Mouse (Mus musculus) forebrain, embryonic 12.5 days (tissue): ENCODE data around the gene Tac4. TPM values are rescaled to one million over a fixed set of nuclear protein-coding genes. Genes with fewer than 3 reads are reported as not detected.

ENCODE experiments used
- ATAC-seq: fragments of 200-750 bp; cut with Nextera tagmentation; 2 replicates; pipeline ENCODE4 v1.8.0; 2017; ENCODE audit warnings: moderate TSS enrichment; ENCODE audit not compliant: low FRiP score
- H3K27ac ChIP-seq: fragments of 300-500 bp; sonication (generic); 2 replicates; pipeline ENCODE4 v1.5.1; 2016; ENCODE audit warnings: mild to moderate bottlenecking
- H3K27me3 ChIP-seq: fragments of 300-500 bp; sonication (generic); 2 replicates; pipeline ENCODE4 v1.6.1; 2016; ENCODE audit warnings: mild to moderate bottlenecking
- H3K36me3 ChIP-seq: fragments of 300-500 bp; sonication (generic); replicated peaks from 2 replicates; pipeline ENCODE4 v1.6.1; 2016; ENCODE audit warnings: mild to moderate bottlenecking
- H3K4me1 ChIP-seq: fragments of 300-500 bp; sonication (generic); 2 replicates; pipeline ENCODE4 v1.6.1; 2016
- H3K4me2 ChIP-seq: fragments of 300-500 bp; sonication (generic); 2 replicates; pipeline ENCODE4 v1.6.1; 2016; ENCODE audit warnings: mild to moderate bottlenecking, moderate library complexity
- H3K4me3 ChIP-seq: fragments of 300-500 bp; sonication (generic); replicated peaks from 2 replicates; pipeline ENCODE4 v1.5.1; 2016; ENCODE audit warnings: mild to moderate bottlenecking
- H3K9ac ChIP-seq: fragments of 300-500 bp; sonication (generic); 2 replicates; pipeline ENCODE4 v1.6.1; 2016; ENCODE audit warnings: mild to moderate bottlenecking
- H3K9me3 ChIP-seq: fragments of 300-500 bp; sonication (generic); 2 replicates; pipeline ENCODE4 v1.6.1; 2016
- WGBS: fragments of 180-500 bp; shearing (Covaris S2); methylation state at CpG from one replicate; pipeline ENCODE4 v1.1.7; 2016; 5-methylcytosine and 5-hydroxymethylcytosine counted together
- polyA plus RNA-seq: library from polyadenylated mRNA; unstranded; fragments of >200 nt; fragmentation: Nextera tagmentation; extraction: Ambion mirVana; gene quantifications from 2 replicates; pipeline ENCODE4 v1.2.1, GENCODE M21; 2016

The Tac4 gene
- polyA plus RNA-seq, 1 experiment from 2014 or later: 0.20 TPM

- 66% methylated on average over 6 of the region's 6 CpGs for WGBS
- Histone ChIP-seq H3K4me2 (no peak overlapping the region), H3K36me3 (no peaks in the 10 kb centered on the region), H3K4me1 (peaks cover 10% of the 10 kb centered on the region), H3K9me3 (no peaks in the 10 kb centered on the region), H3K9ac (no peak overlapping the region), H3K27ac (no peak overlapping the region), H3K4me3 (no peak overlapping the region), H3K27me3 (0 out of 2 replicates have a peak, but pooled peaks cover 6% of the 10 kb centered on the region)
- ATAC-seq: no peak
Measured at GRCm38 (mm10) chr11:95242653-95243052, 18.7 kb upstream of the Tac4 start.

DNA sequence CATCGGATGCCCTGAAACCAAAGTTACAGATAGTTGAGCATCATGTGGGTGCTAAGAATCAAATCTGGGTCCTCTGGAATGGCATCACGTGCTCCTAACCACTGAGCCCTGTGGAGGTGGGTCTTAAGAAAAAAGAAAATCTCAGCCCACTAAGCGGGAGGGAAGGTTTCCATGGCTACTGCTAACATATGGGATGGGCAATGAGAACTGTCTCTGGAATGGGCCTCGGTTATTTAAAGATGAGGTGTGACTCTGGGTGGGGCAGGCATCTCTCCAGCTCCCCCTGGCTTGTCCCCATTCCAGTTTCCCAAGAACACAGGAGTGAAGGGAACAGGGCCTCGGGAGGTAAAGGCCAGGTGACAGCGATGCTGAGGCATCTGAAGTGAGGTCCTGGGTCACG lies 15.9 kb upstream of the Tac4 start:
- Histone ChIP-seq H3K9ac (no peak overlapping the region), H3K4me3 (no peak overlapping the region), H3K27me3 (peaks cover 12% of the 10 kb centered on the region; the same call in 1 of the 2 replicates), H3K9me3 (0 out of 2 replicates have a peak, but pooled peaks cover 4% of the 10 kb centered on the region), H3K27ac (no peak overlapping the region), H3K4me2 (no peak overlapping the region), H3K4me1 (peaks cover 9% of the 10 kb centered on the region), H3K36me3 (no peaks in the 10 kb centered on the region)
- no peak for ATAC-seq
- 76% methylated on average over 7 of the region's 7 CpGs for WGBS

DNA sequence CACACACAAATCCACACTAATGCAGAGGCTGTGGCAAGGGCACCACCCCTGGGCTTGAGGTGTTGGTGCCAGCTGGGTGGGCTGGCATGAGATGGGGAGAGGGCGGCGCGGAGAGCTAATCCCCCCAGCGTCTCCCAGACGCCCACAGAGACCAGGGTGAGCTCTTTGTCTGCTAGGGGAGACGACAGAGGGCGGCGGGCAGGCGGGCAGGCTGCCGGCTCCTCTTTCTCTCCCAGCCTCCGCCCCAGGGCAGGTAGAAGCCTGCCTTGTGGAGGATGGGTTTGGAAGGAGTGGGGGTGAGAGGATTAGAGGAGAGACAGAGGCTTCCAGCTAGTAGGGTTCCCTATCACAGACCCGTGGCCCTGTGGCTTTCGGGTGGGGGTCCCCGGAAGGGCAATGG lies 14.3 kb upstream of the Tac4 start:
- 22% methylated on average over 14 of the region's 14 CpGs for WGBS
- H3K36me3 ChIP-seq: no peaks in the 10 kb centered on the region
- no peak overlapping the region for H3K4me2 ChIP-seq
- H3K9me3 ChIP-seq: 0 out of 2 replicates have a peak, but pooled peaks cover 4% of the 10 kb centered on the region
- H3K27me3 ChIP-seq: peaks cover 14% of the 10 kb centered on the region; the same call in 1 of the 2 replicates
- H3K9ac ChIP-seq: peak overlapping the region; percentile 12; the same call in 1 of the 2 replicates
- no peak overlapping the region for H3K27ac ChIP-seq
- H3K4me3 ChIP-seq: no peak overlapping the region
- peaks cover 9% of the 10 kb centered on the region for H3K4me1 ChIP-seq
- ATAC-seq: no peak

DNA sequence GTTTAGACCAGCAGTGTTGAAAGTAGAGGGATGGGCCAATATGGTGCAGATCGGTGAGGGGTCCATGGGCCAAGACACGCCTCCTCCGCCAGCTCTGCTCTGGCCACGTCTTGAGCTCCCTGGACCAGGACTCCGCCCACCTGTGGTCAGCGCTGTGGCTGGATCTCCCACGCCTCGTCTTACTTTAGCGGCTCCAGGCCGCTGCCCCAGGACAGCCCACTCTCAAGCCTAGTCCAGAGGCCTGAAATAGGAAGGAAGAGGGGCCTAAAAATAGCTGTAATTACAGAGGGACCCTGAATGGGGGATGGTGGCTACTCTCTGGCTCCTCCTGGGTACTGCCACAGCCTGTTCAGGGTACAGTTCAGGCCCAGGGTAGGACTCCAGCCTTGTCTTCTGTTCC lies 11.2 kb upstream of the Tac4 start:
- H3K27me3 ChIP-seq: peaks cover 19% of the 10 kb centered on the region; the same call in 1 of the 2 replicates
- no peaks in the 10 kb centered on the region for H3K36me3 ChIP-seq
- no peak overlapping the region for H3K9ac ChIP-seq
- peaks cover 9% of the 10 kb centered on the region for H3K4me1 ChIP-seq
- H3K4me3 ChIP-seq: no peak overlapping the region
- 0 out of 2 replicates have a peak, but pooled peaks cover 4% of the 10 kb centered on the region for H3K9me3 ChIP-seq
- H3K27ac ChIP-seq: no peak overlapping the region
- no peak overlapping the region for H3K4me2 ChIP-seq
- WGBS: 54% methylated on average over 10 of the region's 10 CpGs
- ATAC-seq: no peak

DNA sequence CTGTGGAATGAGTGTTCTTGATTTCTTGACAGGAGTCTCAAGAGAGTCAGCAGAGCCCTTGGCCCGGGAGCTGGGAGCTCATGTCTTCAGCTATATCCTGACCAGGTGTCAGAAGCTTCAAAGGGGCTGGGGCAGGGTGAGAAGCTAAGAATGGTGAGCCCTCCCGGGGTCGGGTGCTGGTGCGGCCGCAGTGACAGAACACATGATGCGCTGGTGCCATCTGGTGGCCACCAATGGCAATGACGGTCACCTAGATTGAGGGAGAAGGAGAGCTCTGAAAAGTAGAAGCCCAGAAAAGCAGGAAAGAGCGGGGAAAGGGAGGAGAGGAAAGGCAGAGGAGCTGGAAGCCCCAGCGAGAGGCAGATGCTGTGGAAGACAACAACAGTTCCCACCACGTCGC lies 10.0 kb upstream of the Tac4 start:
- Histone ChIP-seq H3K9ac (no peak overlapping the region), H3K27me3 (peaks cover 22% of the 10 kb centered on the region; the same call in 1 of the 2 replicates), H3K36me3 (no peaks in the 10 kb centered on the region), H3K9me3 (0 out of 2 replicates have a peak, but pooled peaks cover 4% of the 10 kb centered on the region), H3K4me2 (no peak overlapping the region), H3K27ac (no peak overlapping the region), H3K4me3 (no peak overlapping the region), H3K4me1 (peaks cover 9% of the 10 kb centered on the region)
- no peak for ATAC-seq
- 3% methylated on average over 11 of the region's 11 CpGs for WGBS

DNA sequence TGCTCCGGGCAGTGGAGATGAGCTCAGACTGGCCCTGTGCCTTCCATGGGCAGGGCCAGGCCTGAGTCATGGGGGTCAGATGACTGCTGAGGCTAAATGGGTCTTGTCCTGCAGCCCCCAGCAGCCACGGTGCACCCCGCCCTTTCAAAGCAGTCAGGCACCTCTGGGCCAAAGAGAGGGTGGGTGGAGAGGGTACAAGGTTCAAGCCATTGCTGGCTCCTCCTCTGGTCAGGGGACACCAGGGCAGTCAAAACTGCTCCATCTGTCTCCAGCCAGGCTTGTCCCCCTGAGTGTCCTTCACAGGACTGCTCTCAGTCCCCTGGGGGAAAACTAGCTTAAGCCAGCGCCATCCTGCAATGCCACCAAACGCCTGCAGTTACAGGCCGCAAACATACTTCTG lies 9.2 kb upstream of the Tac4 start:
- WGBS: 83% methylated on average over 6 of the region's 6 CpGs
- Histone ChIP-seq H3K4me3 (no peak overlapping the region), H3K27me3 (peaks cover 19% of the 10 kb centered on the region), H3K4me1 (peaks cover 4% of the 10 kb centered on the region), H3K4me2 (no peak overlapping the region), H3K36me3 (no peaks in the 10 kb centered on the region), H3K9me3 (0 out of 2 replicates have a peak, but pooled peaks cover 4% of the 10 kb centered on the region), H3K27ac (no peak overlapping the region), H3K9ac (no peak overlapping the region)
- no peak for ATAC-seq

DNA sequence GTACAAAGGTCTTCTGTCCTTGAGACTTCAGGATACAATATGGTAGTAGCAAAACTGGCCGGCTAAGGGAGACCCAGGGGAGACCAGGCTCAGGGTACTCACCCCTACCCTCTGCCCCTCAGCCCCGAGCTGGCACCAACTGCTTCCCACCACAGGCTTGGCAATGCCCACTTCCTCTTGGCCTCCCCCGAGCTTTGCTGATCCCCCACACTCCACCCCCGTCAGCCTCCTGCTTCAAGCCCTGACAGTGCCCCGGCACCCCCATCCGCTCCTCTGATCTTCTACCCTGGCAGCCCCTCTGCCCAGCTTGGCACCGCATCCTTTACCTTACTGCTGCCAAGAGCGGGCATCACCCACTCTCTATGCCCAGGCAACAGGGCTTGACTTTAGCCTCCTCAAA lies 7.2 kb upstream of the Tac4 start:
- Histone ChIP-seq H3K36me3 (no peaks in the 10 kb centered on the region), H3K27me3 (peaks cover 26% of the 10 kb centered on the region), H3K27ac (no peak overlapping the region), H3K4me1 (peaks cover 9% of the 10 kb centered on the region), H3K9ac (no peak overlapping the region), H3K4me3 (no peak overlapping the region), H3K4me2 (no peak overlapping the region), H3K9me3 (no peaks in the 10 kb centered on the region)
- 91% methylated on average over 8 of the region's 8 CpGs for WGBS
- no peak for ATAC-seq

- no peak overlapping the region for H3K4me2 ChIP-seq
- H3K36me3 ChIP-seq: no peaks in the 10 kb centered on the region
- no peaks in the 10 kb centered on the region for H3K9me3 ChIP-seq
- H3K27me3 ChIP-seq: peaks cover 33% of the 10 kb centered on the region
- H3K4me1 ChIP-seq: peaks cover 16% of the 10 kb centered on the region
- no peak for ATAC-seq
- no peak overlapping the region for H3K4me3 ChIP-seq
- H3K9ac ChIP-seq: no peak overlapping the region
- WGBS: 82% methylated on average over 6 of the region's 6 CpGs
- no peak overlapping the region for H3K27ac ChIP-seq
Measured at GRCm38 (mm10) chr11:95255747-95256146, 5.6 kb upstream of the Tac4 start.

- no peaks in the 10 kb centered on the region for H3K9me3 ChIP-seq
- H3K4me1 ChIP-seq: peaks cover 16% of the 10 kb centered on the region
- 56% methylated on average over 4 of the region's 4 CpGs for WGBS
- H3K36me3 ChIP-seq: no peaks in the 10 kb centered on the region
- H3K4me2 ChIP-seq: no peak overlapping the region
- no peak overlapping the region for H3K4me3 ChIP-seq
- peaks cover 43% of the 10 kb centered on the region for H3K27me3 ChIP-seq
- no peak overlapping the region for H3K9ac ChIP-seq
- no peak overlapping the region for H3K27ac ChIP-seq
- no peak for ATAC-seq
Measured at GRCm38 (mm10) chr11:95257930-95258329, 3.4 kb upstream of the Tac4 start.

GRCm38 (mm10) chr11:95258490-95258889 lies 2.8 kb upstream of the Tac4 start:
- H3K4me3 ChIP-seq: peak overlapping the region; percentile 46
- no peaks in the 10 kb centered on the region for H3K36me3 ChIP-seq
- ATAC-seq: 0 out of 2 replicates have a peak, but pooled peaks have one; percentile 47
- H3K4me1 ChIP-seq: peaks cover 18% of the 10 kb centered on the region
- H3K27me3 ChIP-seq: peaks cover 43% of the 10 kb centered on the region
- H3K27ac ChIP-seq: no peak overlapping the region
- peak overlapping the region; percentile 61 for H3K9ac ChIP-seq
- H3K4me2 ChIP-seq: peak overlapping the region; percentile 69
- WGBS: 1% methylated on average over 26 of the region's 26 CpGs
- no peaks in the 10 kb centered on the region for H3K9me3 ChIP-seq

DNA sequence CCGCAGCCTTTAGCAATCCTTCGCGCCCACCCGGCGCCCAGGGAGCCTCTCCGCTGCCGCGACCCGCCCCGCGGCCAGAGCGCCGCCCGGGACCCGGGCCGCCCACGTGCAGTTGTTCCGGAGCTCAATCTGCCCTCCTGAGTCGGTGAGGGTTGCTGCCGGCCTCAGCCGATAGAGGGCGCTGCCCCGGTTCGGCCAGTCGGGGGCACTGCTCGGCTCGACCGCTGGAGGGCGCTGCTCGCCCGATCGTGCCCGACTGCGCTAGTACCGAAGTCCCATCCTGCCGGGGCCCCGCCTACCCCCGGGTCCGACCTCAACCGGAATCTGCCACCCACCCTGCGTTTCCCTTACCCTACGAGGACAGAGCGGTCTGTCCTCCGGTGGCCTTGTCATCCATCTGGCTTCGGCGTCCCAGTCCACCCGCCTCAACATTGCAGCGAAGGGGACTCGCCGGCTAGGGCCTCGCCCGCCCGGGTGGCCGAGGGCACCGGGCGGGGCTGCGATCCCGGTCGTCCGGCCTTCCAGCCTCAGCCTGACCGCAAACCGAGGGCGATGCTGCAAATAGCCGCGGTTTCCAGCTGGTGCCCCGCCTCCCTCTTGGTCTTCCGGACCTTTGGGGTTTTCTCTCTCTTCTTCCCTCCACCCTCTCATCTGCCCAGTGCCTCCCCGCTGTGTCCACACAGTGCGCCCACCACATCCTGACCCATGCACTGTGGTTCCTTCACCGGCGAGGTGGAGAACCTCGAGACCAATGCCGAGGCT lies 2.1 kb upstream of the Tac4 start:
- Histone ChIP-seq H3K9ac (peak overlapping the region; percentile 61), H3K36me3 (no peaks in the 10 kb centered on the region)
- under 1% methylated on average over 73 of the region's 73 CpGs for WGBS

GRCm38 (mm10) chr11:95263816-95264454 lies 2.6 kb downstream of the Tac4 start:
- H3K27ac ChIP-seq: peak overlapping the region; percentile 25; the same call in 1 of the 2 replicates
- WGBS: 10% methylated on average over 11 of the region's 11 CpGs
- no peaks in the 10 kb centered on the region for H3K9me3 ChIP-seq
- H3K36me3 ChIP-seq: no peaks in the 10 kb centered on the region
- H3K27me3 ChIP-seq: peaks cover 26% of the 10 kb centered on the region
- H3K9ac ChIP-seq: peak overlapping the region; percentile 7; the same call in 1 of the 2 replicates
- H3K4me2 ChIP-seq: no peak overlapping the region
- no peak overlapping the region for H3K4me3 ChIP-seq
- peaks cover 29% of the 10 kb centered on the region for H3K4me1 ChIP-seq
- no peak for ATAC-seq

More for the DNA sequence above, 2.1 kb upstream of the Tac4 start:
- Histone ChIP-seq H3K4me1 (peaks cover 26% of the 10 kb centered on the region), H3K9me3 (no peaks in the 10 kb centered on the region), H3K27me3 (peaks cover 43% of the 10 kb centered on the region), H3K4me3 (peak overlapping the region; percentile 46), H3K27ac (0 out of 2 replicates have a peak overlapping the region, but pooled peaks have one; percentile 42), H3K4me2 (peak overlapping the region; percentile 69)
- ATAC-seq: peak; percentile 82
